Mouse (Mus musculus) hindlimb bud, embryonic 11.5 days (tissue): Measurements from ENCODE around the gene Gtpbp8.

Experiments used
- DNase-seq: peaks from one replicate; pipeline ENCODE4 v3.0.0-alpha.2; 2012; ENCODE audit warnings: low read depth, low spot score; ENCODE audit errors: extremely low spot score

Gtpbp8 gene

GRCm38 (mm10) chr16:44727525-44727924 is 18.6 kb downstream of the Gtpbp8 start:
- no peak for DNase-seq

DNA sequence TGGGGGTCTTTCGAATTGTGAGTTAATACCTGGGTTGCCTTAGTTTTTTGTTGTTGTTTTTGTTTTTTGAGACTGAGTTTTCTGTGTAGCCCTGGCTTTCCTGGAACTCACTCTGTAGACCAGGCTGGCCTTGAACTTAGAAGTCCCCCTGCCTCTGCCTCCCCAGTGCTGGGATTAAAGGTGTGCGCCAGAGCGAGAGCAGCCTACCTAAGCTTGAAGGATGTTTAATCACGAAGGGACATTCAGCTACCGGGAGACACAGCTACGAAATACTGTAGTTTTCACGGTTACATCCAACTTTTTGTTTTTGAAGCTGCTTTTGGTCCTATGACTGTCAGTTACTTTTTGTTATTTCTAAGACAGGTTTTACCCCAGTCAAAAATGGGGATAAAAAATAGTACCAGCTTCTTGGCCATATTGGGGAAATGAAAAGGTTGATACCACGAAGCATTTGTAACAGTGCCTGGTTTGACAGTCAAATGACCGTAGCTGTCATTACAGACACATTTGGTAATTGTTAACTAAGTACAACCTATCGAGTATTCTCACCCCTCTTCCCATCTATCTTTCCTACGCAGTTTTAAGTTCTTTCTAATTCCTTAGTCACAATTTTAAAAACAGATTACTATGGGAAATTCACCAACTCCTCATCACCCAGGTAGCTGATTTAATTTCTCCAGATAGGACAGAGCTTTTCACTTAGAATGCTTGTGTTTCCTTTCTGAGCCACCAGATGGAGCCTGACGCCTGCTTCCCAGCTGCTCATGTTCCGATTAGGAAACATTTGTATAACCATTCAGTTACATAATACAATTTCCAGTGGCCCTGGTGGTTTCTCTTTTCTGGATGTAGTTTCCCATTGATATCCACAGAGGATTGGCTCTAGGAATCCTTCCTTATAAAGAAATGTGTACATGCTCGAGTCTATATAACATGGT is 20.6 kb downstream of the Gtpbp8 start:
- DNase-seq = peak; percentile 63

GRCm38 (mm10) chr16:44724847-44725246 is 21.3 kb downstream of the Gtpbp8 start:
- DNase-seq = no peak

DNA sequence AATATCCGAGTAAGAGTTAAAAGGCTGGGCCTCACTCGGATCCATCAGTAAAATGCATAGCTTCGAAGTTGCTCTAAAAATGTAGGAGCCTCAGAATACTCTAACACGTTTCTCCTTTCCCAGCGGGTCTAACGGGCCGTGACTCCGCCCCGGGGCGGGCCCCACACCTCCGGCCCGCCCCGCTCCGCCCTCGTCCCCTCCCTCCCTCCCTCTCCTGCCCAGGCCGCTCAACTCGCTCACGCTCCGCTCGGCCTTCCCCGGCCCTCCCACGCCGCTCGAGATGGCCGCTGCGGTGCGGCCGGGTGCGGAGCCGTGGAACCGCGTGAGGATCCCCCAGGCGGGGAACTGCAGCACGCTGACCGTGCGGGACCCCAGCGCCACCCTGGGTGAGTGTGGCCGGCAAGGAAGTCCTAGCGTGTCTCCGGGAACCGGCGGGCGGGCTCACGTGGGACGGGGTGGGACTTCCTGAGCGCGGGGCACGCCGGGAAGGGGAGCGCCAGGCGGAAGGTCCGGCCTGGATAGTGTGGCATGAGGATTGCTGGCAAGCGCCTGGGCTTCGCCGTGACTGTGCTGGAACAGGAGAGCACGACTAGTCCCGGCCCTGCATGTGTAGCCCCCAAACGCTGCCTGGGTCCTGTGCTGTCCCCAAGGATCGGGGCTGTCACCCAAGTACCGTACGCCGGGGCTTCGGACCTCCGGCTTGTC is 21.9 kb downstream of the Gtpbp8 start, which contains the start of gene Nepro:
Gene Nepro (plus strand): TSS at position 219 of the 705 bp plus-strand sequence.
- DNase-seq = peak; percentile 64

DNA sequence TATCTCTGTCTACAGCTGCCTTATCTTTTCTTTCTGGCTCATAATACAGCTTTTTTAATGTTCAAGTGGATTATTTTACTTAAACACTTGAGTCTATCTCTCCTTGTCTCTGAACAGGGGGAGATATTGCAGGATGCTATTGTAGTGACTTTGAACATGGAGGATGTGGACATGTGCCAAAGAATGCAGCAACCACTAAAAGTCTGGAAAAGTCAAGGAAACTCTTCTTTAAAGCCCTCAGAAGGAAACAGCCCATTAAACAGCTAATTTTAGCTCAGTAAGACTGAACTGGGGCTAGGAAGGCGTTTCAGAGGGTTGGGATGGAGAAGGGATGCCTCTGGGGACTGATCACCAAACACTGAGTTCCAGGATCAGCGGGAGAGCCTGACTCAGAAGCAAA is 23.5 kb downstream of the Gtpbp8 start:
- DNase-seq = no peak

DNA sequence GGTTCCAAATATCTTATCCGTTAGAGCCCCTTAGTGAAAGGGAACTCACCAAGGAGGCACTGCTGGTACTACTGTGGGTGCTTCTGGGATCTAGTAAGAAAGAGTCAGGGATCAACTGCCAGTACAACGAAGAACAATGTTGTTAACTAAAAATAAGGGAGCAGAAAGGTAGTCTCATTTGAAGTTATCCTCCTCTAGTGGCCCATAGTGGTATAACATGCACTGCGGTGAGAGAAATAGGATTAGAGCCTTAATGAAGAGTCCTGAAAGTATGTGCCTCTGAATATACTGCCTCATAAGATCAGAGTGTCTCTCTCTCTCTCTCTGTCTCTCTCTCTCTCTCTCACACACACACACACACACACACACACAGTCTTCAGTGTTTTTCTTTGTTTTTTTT is 25.6 kb downstream of the Gtpbp8 start:
- DNase-seq = no peak

GRCm38 (mm10) chr16:44719349-44719748 is 26.8 kb downstream of the Gtpbp8 start:
- no peak for DNase-seq

DNA sequence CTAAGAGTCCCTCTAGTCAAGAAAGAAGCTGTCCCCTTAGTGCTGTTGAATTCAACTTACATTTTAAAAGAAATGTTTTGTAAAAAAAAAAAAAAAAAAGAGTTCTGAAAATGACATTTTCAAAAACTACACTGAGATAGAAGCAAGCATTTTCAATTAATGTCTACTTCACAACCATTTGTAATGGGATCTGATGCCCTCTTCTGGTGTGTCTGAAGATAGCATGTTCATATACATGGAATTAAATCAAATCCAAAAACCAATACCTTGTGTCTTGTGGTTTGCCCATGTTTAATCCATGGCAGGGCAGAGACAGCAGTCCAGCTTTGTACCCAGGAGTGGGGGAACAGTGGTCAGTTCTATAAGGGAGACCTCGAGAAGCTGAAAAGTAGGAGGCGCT is 28.3 kb downstream of the Gtpbp8 start:
- no peak for DNase-seq

GRCm38 (mm10) chr16:44717141-44717634 is 29.0 kb downstream of the Gtpbp8 start:
- DNase-seq = no peak

- peak; percentile 49 for DNase-seq
Measured at GRCm38 (mm10) chr16:44716305-44717140, 29.6 kb downstream of the Gtpbp8 start.

- no peak for DNase-seq
Measured at GRCm38 (mm10) chr16:44703458-44703857, 42.7 kb downstream of the Gtpbp8 start.

GRCm38 (mm10) chr16:44702272-44702671 is 43.9 kb downstream of the Gtpbp8 start:
- DNase-seq = no peak

DNA sequence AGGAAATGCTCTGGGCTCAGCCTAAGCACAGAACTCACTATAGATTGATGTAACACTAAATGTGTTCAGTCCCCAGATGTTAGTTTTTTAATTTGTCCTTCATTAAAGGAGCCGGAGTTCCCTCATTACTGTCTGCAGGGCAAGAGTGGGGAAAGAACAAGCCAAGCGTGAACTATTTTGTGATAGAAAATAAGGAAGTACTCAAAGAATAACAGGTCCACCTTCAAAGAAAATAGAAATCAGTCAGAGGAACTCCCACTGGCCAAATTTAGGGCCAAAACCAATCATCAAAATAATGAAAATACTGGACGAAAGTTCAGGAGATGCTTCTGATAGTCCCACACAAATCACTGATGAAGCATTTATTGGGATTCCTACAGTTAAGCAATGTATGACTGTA is 45.0 kb downstream of the Gtpbp8 start:
- no peak for DNase-seq

DNA sequence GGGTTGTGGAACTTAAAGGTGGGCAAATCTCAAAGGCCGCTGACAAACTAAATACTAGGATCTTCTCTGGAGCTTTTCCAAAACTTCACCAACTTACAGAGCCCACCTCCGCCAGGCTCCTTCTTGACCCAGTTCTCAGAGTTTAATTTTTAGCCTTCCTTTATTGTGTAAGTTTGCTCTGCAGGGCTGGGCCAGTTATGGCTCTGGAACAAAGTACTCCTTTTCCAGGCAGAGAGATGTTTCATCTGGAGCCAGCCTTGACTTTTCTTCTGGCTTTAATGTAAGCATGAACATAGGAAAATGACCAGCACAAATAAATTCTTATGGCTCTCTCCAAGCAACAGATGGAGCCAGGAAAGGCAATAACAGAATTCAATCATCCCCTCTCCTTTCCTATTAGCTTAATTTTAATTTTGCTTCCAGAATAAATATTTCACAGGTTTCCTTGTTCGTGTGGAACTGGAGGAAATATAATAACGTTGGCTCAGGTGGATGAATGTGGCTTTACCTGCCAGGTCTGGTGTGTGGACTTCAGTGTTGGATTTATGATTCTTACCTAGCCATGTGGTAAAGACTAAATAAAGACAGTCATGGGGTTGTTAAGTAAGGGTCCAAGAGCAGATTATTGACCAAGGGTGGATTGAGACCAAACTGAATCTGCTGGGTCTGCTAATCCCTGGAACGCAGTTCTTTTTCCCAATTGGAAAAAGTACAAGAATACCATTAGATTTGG is 48.5 kb downstream of the Gtpbp8 start:
- DNase-seq = no peak

GRCm38 (mm10) chr16:44695859-44696620 is 50.1 kb downstream of the Gtpbp8 start:
- DNase-seq = no peak

GRCm38 (mm10) chr16:44695214-44695858 is 50.8 kb downstream of the Gtpbp8 start:
- DNase-seq = no peak

GRCm38 (mm10) chr16:44693695-44694094 is 52.5 kb downstream of the Gtpbp8 start:
- no peak for DNase-seq

DNA sequence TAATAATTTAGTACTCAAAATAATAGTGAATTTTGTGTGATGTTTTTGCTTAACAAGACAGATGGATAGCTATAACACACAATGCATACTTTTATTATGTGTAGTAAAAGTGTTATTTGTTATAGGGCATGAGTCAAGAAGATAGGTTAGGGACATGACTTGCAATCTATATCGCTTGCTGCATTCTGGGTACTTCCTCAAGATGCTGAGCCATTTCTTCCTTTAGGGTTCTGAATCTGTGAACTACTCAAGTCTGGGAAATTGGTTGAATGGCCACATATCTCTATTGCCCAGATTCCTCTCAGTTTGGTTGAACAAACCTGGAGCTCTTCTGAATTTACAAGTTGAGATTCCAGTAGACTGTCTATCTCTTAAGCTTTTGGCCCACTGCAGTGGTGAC is 53.6 kb downstream of the Gtpbp8 start:
- no peak for DNase-seq

DNA sequence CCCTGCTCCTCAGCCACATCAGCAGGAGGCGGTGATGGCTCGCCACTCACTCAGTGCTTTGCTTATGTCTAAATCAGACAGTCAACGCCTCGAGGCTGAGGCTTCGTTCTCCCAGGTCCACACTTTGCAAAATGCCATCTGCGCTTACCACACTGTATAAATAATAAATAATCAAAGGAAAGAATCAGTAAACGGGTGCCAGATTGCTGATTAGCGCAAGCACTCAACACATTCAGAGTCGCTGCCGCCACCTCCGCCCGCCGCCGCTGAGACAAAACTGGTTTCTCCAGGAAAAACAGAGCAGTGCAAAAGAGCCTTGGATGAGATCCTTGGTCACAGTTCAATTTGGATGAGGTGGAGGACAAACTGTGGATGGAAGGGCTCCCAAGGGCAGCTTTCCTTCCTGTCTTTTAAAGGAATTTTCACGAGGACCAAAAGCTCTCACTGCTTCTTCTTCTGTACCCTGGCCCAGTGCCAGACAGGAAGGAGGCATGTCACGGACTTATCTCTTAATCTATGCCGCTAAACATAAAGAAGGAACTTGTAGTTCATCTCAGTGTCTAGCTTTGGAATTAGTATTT is 54.5 kb downstream of the Gtpbp8 start:
- no peak for DNase-seq
